Mouse (Mus musculus): Measurements from ENCODE around the gene Fam198a.

DNA sequence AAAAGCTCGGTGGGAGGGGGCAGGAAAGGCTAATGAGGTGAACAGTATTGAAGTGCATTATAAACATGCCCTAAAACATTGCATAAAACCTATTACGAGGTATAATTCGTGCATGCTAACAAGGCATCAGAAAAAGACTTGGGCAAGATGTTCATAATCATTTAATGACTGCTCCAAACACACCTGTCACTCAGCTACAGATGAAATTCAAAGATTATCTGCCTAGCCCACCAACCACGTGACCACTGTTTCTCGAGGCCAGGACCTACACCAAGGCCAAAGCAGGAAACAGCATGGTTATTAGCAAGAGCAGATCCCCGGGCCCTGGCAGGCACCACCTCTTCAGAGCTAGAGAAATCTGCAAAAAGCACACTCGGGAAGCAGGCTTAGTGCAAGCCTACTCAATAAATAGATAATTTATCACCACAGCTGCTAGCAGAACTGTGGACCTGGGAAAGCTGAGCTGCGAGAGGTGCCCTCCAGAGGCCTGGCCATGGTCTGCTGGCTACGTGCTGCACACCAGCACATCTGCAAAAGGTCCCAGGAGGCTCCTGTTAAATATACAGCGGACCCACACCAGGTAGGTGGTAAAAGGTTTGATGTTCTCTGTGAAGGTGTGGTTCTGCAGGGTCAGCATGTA lies 30.8 kb downstream of the Fam198a start:
- TF ChIP-seq CTCF (IDR thresholded peaks at IDR 0.05; ENCODE audit: borderline replicate concordance, extremely low read depth, insufficient read depth, insufficient read length) = no peak
- no peak for TF ChIP-seq POLR2A (IDR thresholded peaks at IDR 0.05; ENCODE audit: borderline replicate concordance, extremely low read depth, insufficient read depth, insufficient read length, poor library complexity, severe bottlenecking)

Data from brain, embryonic 14.5 days (tissue).